Mouse (Mus musculus) heart, embryonic 16.5 days (tissue): ENCODE measurements around the gene Mcoln2. TPM values are rescaled to one million over a fixed set of nuclear protein-coding genes. Genes with fewer than 3 reads are reported as not detected.

Source experiments
- ATAC-seq: fragments of 200-750 bp; cut with Nextera tagmentation; replicated peaks from 2 replicates; pipeline ENCODE4 v1.8.0; 2017; ENCODE audit warnings: moderate number of reproducible peaks; ENCODE audit not compliant: insufficient read depth, low FRiP score; ENCODE audit errors: extremely low read depth
- H3K27ac ChIP-seq: fragments of 300-500 bp; sonication (generic); 2 replicates; pipeline ENCODE4 v1.5.1; 2014; ENCODE audit warnings: mild to moderate bottlenecking, low read length, control low read depth, moderate library complexity
- H3K27me3 ChIP-seq: fragments of 300-500 bp; sonication (generic); 2 replicates; pipeline ENCODE4 v1.6.1; 2014; ENCODE audit warnings: low read length, mixed read lengths; ENCODE audit not compliant: control insufficient read depth, insufficient read depth
- H3K36me3 ChIP-seq: fragments of 300-500 bp; sonication (generic); 2 replicates; pipeline ENCODE4 v1.6.1; 2014; ENCODE audit not compliant: control insufficient read depth, insufficient read depth
- H3K4me1 ChIP-seq: fragments of 300-500 bp; sonication (generic); 2 replicates; pipeline ENCODE4 v1.6.1; 2014; ENCODE audit warnings: low read length, mixed read lengths; ENCODE audit not compliant: control insufficient read depth, insufficient read depth
- H3K4me2 ChIP-seq: fragments of 300-500 bp; sonication (generic); 2 replicates; pipeline ENCODE4 v1.6.1; 2014; ENCODE audit warnings: low read depth, mild to moderate bottlenecking, control low read depth, low read length
- H3K4me3 ChIP-seq: fragments of 300-500 bp; sonication (generic); 2 replicates; pipeline ENCODE4 v1.5.1; 2014; ENCODE audit warnings: mild to moderate bottlenecking, control low read depth, low read length
- H3K9ac ChIP-seq: fragments of 300-500 bp; sonication (generic); 2 replicates; pipeline ENCODE4 v1.6.1; 2014; ENCODE audit warnings: low read length, control low read depth
- H3K9me3 ChIP-seq: fragments of 300-500 bp; sonication (generic); replicated peaks from 2 replicates; pipeline ENCODE4 v1.6.1; 2016; ENCODE audit warnings: low read length; ENCODE audit not compliant: control insufficient read depth
- WGBS: fragments of 180-500 bp; shearing (Covaris S2); extraction: QIAGEN DNeasy Blood & Tissue Kit; methylation state at CpG from one replicate; pipeline ENCODE4 v1.1.7; 2014; 5-methylcytosine and 5-hydroxymethylcytosine counted together
- polyA plus RNA-seq: library from polyadenylated mRNA; unstranded; fragments of >200 nt; fragmentation: Nextera tagmentation; extraction: Ambion mirVana; gene quantifications from 2 replicates; pipeline ENCODE4 v1.2.1, GENCODE M21; 2015

The Mcoln2 gene
- polyA plus RNA-seq, 1 experiment from 2014 or later = 3.2 TPM

DNA sequence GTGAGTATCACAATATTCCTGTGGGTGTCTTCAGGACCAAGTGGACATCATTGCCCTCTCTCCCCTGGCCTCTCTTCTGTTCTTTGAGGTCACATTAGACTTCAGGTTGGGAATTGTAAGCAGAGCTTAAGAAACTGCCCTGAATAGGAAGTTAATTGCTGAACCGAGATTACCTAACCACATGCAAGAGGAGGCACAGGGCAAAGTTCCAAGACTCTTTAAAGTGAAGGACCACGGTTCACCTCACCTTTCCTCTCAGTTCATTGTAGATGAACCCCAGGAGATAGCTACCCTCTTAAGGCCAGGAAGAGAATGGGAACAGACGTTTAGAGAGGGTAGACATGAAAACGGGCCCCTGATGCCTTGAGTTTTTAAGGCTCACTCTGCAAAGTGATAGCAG lies 74.6 kb downstream of the Mcoln2 start:
- Histone ChIP-seq H3K27ac (no peak overlapping the region), H3K36me3 (no peaks in the 10 kb centered on the region), H3K27me3 (peaks cover 4% of the 10 kb centered on the region), H3K9ac (no peak overlapping the region), H3K4me1 (peaks cover 21% of the 10 kb centered on the region), H3K4me2 (no peak overlapping the region), H3K4me3 (no peak overlapping the region), H3K9me3 (no peaks in the 10 kb centered on the region)
- 42% methylated on average over 4 of the region's 4 CpGs for WGBS
- no peak for ATAC-seq

DNA sequence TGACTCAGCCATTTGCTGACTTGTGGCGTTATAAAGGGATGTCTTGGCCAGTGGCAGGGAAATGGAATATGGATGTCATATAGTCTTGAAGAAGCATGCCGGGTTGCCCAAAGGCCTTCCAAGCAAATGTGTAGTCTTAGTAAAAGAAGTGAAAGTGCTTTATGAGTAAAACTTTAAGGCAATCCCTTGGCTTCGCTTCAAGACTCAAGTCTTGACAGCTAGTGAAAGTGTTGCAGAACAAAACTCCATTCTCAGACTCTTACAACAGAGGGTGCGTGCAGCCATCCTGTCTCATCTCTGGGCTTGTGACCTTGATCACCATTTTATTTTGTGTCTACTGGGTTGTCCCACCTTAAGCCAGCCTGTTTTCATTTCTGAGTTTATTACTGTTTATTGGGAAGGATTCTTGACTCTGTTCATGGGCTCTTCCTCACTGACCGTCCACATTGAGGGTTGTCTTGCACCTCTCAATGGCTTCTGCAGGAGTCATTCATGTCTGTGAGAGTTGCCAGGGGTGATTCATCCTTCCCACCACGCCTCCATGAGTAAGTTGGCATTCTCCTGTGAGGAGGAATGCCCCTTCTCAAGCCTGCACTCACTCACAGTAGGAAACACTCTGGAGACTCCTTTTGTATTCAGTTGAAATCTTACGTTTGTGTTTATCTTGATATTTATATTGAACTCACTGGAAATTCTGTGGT lies 75.6 kb downstream of the Mcoln2 start:
- no peak overlapping the region for H3K9ac ChIP-seq
- no peak overlapping the region for H3K27ac ChIP-seq
- no peaks in the 10 kb centered on the region for H3K36me3 ChIP-seq
- WGBS = 62% methylated on average over 7 of the region's 7 CpGs
- peaks cover 4% of the 10 kb centered on the region for H3K27me3 ChIP-seq
- H3K4me2 ChIP-seq = no peak overlapping the region
- H3K9me3 ChIP-seq = no peaks in the 10 kb centered on the region
- no peak for ATAC-seq
- H3K4me1 ChIP-seq = peaks cover 23% of the 10 kb centered on the region
- no peak overlapping the region for H3K4me3 ChIP-seq

DNA sequence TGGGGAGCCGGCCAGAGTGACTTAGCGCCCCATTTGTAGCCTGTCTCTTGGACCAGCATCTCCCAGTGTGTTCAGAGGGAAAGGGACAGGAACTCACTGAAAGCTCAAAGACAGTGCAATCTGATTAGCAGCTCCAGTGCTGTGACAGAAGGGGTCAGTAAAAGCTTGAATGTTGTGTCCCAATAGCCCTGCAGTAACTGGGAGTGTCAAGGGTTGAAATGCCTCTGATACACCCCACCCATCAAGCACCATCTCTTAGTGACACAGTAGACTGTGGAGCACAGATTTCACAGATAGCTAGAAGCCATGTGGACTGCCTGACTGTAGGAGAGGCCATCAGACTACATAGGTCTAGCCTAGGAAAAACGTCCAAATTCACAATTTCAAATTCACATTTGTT lies 77.8 kb downstream of the Mcoln2 start:
- ATAC-seq = no peak
- H3K4me1 ChIP-seq = peaks cover 29% of the 10 kb centered on the region
- WGBS = 51% methylated on average over 3 of the region's 3 CpGs

DNA sequence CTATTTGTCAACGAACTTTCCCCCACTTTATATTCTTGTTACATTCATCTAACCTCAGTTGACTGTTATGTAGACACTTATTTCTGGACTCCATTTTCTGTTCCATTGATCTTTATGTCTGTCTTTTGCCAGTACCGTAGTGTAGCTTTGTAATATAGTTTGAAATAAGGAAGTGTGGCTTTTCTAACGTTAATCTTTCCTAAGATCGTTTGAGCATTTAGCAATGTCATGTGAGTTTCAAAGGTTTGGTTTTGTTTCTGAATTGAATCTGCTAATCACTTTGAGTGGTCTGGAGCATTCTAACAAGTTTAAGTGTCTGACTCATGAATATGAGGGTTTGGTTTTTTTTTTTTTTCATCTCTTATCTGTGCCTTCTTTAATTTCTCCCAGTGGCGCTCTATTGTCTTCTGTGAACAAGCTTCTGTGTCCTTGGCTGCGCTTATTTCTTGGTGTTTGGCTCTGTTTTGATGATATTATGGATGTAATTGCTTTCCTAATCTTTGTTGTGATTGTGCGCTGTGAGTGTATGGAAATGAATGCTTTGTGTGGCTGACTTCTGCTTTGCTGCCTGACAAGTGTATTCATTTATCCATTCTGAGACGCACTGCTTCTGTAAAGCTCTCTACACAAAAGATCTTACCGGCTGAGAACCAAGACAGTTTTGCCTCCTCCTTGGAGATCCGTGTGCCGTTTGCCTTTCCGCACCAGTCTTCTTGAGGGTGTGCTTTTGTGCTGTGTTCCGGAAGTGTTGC lies 79.1 kb downstream of the Mcoln2 start:
- WGBS = 79% methylated on average over 13 of the region's 13 CpGs
- no peak for ATAC-seq
- peak overlapping the region; percentile 4; the same call in 1 of the 2 replicates for H3K27ac ChIP-seq

More for the DNA sequence above, 77.8 kb downstream of the Mcoln2 start:
- 0 out of 2 replicates have a peak, but pooled peaks cover 2% of the 10 kb centered on the region for H3K27me3 ChIP-seq
- no peak overlapping the region for H3K27ac ChIP-seq
- H3K4me2 ChIP-seq = no peak overlapping the region
- H3K36me3 ChIP-seq = no peaks in the 10 kb centered on the region
- H3K9ac ChIP-seq = no peak overlapping the region
- no peaks in the 10 kb centered on the region for H3K9me3 ChIP-seq
- no peak overlapping the region for H3K4me3 ChIP-seq

DNA sequence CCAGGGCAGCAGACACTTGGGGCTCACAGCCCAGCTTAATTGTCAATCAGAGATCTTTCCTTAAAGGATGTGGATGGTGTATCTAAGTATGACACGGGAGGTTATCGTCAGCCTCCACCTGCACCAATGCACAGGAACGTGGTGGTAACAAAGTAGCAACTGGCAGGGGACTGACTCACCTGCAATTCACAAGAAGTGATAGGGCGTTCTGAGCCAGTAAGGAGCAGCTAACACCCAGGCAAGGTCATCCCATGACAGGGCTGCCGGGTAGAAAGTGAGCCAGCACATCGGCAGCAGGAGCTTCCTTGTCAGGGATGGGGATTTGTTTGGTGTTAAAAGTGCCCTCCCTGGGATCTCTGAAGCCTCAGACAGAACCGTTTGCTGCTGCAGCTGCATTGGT lies 83.1 kb downstream of the Mcoln2 start:
- Histone ChIP-seq H3K9me3 (no peaks in the 10 kb centered on the region), H3K4me1 (peaks cover 26% of the 10 kb centered on the region), H3K4me2 (no peak overlapping the region), H3K9ac (no peak overlapping the region), H3K4me3 (no peak overlapping the region), H3K27ac (peak overlapping the region; percentile 24; the same call in 1 of the 2 replicates), H3K27me3 (no peaks in the 10 kb centered on the region), H3K36me3 (no peaks in the 10 kb centered on the region)
- 45% methylated on average over 7 of the region's 7 CpGs for WGBS
- no peak for ATAC-seq

More for the DNA sequence above, 79.1 kb downstream of the Mcoln2 start:
- Histone ChIP-seq H3K4me2 (no peak overlapping the region), H3K27me3 (no peaks in the 10 kb centered on the region), H3K4me3 (no peak overlapping the region), H3K36me3 (no peaks in the 10 kb centered on the region), H3K4me1 (peaks cover 30% of the 10 kb centered on the region), H3K9me3 (no peaks in the 10 kb centered on the region), H3K9ac (no peak overlapping the region)

DNA sequence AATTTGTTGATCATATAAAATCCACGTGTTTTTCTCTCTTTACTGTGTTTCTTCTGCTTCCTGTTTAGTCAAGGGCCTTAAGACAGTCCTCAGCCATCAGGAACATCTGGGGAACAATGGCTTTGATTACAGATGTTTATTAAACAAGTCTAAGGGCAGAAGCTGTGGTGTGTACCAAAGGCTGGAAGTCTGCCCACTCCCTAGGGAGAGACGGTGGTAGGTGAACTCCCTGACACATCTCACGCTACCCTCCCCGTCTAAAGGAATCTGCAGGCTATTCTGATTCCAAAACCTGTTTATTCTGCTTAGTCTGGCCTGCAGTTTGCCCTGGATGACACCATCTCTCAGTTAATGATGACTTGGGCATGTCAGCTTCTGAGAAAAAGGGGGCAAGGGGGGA lies 84.1 kb downstream of the Mcoln2 start:
- Histone ChIP-seq H3K36me3 (no peaks in the 10 kb centered on the region), H3K4me1 (peaks cover 25% of the 10 kb centered on the region), H3K4me3 (no peak overlapping the region), H3K27ac (no peak overlapping the region), H3K9me3 (no peaks in the 10 kb centered on the region), H3K9ac (no peak overlapping the region), H3K4me2 (no peak overlapping the region), H3K27me3 (no peaks in the 10 kb centered on the region)
- WGBS = 36% methylated on average over 4 of the region's 4 CpGs
- ATAC-seq = no peak

DNA sequence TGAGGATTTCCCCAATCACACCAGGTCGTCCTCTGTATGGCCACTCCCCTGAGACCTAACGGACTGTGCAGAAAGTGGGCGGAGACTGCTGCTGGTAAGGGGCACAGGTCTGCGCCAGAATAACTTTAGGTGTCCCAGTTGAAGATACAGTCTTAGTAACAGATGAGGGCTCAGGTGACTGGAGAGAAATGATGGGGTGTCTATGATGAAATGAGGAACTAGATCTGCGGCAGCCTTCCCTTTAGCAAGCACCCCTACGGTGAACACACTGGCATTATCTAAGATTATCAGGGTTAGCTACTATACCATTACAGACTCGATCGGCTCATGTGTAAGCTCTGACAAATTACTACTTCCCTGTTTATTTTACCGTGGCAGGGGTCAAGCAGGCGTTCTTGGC lies 84.9 kb downstream of the Mcoln2 start:
- no peaks in the 10 kb centered on the region for H3K9me3 ChIP-seq
- no peaks in the 10 kb centered on the region for H3K27me3 ChIP-seq
- H3K4me3 ChIP-seq = no peak overlapping the region
- no peak overlapping the region for H3K4me2 ChIP-seq
- no peak for ATAC-seq
- H3K9ac ChIP-seq = no peak overlapping the region
- H3K4me1 ChIP-seq = peaks cover 21% of the 10 kb centered on the region
- no peaks in the 10 kb centered on the region for H3K36me3 ChIP-seq
- H3K27ac ChIP-seq = no peak overlapping the region
- WGBS = 68% methylated on average over 10 of the region's 10 CpGs

DNA sequence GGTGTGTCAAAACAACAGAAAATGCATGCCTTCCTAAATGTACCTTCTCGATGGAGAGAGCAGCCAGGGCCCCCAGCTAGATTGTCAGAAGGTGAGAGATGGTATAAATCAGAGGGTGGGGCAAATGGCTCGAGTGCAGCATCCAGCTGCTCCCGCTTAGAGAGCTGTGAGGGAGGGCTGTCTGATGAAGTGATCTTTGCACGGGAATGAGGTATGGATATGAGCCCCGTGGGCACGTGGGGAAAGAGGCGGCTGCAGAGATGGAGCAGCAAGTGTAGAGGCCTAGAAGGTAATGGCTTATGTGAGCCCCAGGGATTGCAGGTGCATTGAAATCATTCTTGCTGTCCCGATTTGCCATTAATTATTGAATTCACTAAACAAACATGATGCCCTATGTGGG lies 86.6 kb downstream of the Mcoln2 start:
- no peak for ATAC-seq
- WGBS = 67% methylated on average over 8 of the region's 8 CpGs
- H3K4me2 ChIP-seq = no peak overlapping the region

DNA sequence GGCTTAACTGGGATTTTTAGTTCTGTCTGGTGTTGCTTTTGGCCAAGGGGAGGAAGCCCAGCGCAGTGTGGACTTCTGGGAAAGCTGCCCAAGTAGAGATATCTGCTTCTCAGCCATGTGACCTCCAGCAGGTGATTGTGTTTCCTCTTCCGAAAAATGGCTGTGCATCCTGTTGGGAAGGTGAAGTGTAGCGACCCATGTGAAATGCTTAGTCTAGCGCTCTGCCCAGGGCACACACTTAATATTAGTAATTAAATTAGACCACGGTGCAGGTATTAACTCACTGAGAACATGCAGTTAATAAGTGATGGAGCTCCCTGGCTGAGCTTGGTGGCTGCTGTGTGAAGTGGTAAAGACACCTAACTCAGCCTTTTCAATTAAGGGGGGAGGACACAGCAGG lies 88.0 kb downstream of the Mcoln2 start:
- H3K27ac ChIP-seq = no peak overlapping the region
- WGBS = 78% methylated on average over 5 of the region's 5 CpGs
- no peak for ATAC-seq

More for the DNA sequence above, 86.6 kb downstream of the Mcoln2 start:
- H3K4me3 ChIP-seq = no peak overlapping the region
- no peaks in the 10 kb centered on the region for H3K27me3 ChIP-seq
- peaks cover 4% of the 10 kb centered on the region for H3K36me3 ChIP-seq
- no peak overlapping the region for H3K9ac ChIP-seq
- H3K9me3 ChIP-seq = no peaks in the 10 kb centered on the region
- no peak overlapping the region for H3K27ac ChIP-seq
- peaks cover 18% of the 10 kb centered on the region for H3K4me1 ChIP-seq

More for the DNA sequence above, 88.0 kb downstream of the Mcoln2 start:
- no peaks in the 10 kb centered on the region for H3K9me3 ChIP-seq
- H3K36me3 ChIP-seq = peaks cover 4% of the 10 kb centered on the region
- peaks cover 8% of the 10 kb centered on the region for H3K4me1 ChIP-seq
- no peak overlapping the region for H3K4me2 ChIP-seq
- H3K4me3 ChIP-seq = no peak overlapping the region
- no peak overlapping the region for H3K9ac ChIP-seq
- no peaks in the 10 kb centered on the region for H3K27me3 ChIP-seq
